Mouse (Mus musculus) embryonic facial prominence, embryonic 13.5 days (tissue): ENCODE data around the gene Kcnk10. TPM values are rescaled to one million over a fixed set of nuclear protein-coding genes. Genes with fewer than 3 reads are reported as not detected.
"Not testable (repeated sequence)": the region's sequence is repeated elsewhere in the genome, so short reads cannot be mapped to it uniquely, and the experiment has no call there.

Source experiments
- ATAC-seq: fragments of 200-750 bp; cut with Nextera tagmentation; 2 replicates; pipeline ENCODE4 v1.8.0; 2017; ENCODE audit warnings: low read depth; ENCODE audit not compliant: insufficient number of reproducible peaks, insufficient read depth, low FRiP score, low TSS enrichment
- H3K27ac ChIP-seq: fragments of 300-500 bp; sonication (generic); 2 replicates; pipeline ENCODE4 v1.5.1; 2015; ENCODE audit warnings: moderate library complexity, mild to moderate bottlenecking, inconsistent platforms
- H3K27me3 ChIP-seq: fragments of 300-500 bp; sonication (generic); 2 replicates; pipeline ENCODE4 v1.6.1; 2015; ENCODE audit warnings: mild to moderate bottlenecking, inconsistent platforms
- H3K36me3 ChIP-seq: fragments of 300-500 bp; sonication (generic); 2 replicates; pipeline ENCODE4 v1.6.1; 2015; ENCODE audit warnings: mild to moderate bottlenecking, inconsistent platforms
- H3K4me1 ChIP-seq: fragments of 300-500 bp; sonication (generic); 2 replicates; pipeline ENCODE4 v1.6.1; 2015; ENCODE audit warnings: inconsistent platforms
- H3K4me2 ChIP-seq: fragments of 300-500 bp; sonication (generic); 2 replicates; pipeline ENCODE4 v1.6.1; 2015; ENCODE audit warnings: moderate library complexity, mild to moderate bottlenecking, inconsistent platforms
- H3K4me3 ChIP-seq: fragments of 300-500 bp; sonication (generic); 2 replicates; pipeline ENCODE4 v1.5.1; 2015; ENCODE audit warnings: mild to moderate bottlenecking, inconsistent platforms
- H3K9ac ChIP-seq: fragments of 300-500 bp; sonication (generic); 2 replicates; pipeline ENCODE4 v1.6.1; 2015; ENCODE audit warnings: mild to moderate bottlenecking, inconsistent platforms
- H3K9me3 ChIP-seq: fragments of 300-500 bp; sonication (generic); 2 replicates; pipeline ENCODE4 v1.6.1; 2016; ENCODE audit warnings: inconsistent platforms
- WGBS: fragments of 180-500 bp; shearing (Covaris S2); methylation state at CpG from one replicate; pipeline ENCODE4 v1.1.7; 2015; ENCODE audit warnings: mixed read lengths; 5-methylcytosine and 5-hydroxymethylcytosine counted together
- polyA plus RNA-seq: library from polyadenylated mRNA; unstranded; fragments of >200 nt; fragmentation: Nextera tagmentation; extraction: Ambion mirVana; gene quantifications from 2 replicates; pipeline ENCODE4 v1.2.1, GENCODE M21; 2015

Gene Kcnk10
- 1.5 and 1.6 TPM in 2 replicates for polyA plus RNA-seq

- H3K36me3 ChIP-seq: no peaks in the 10 kb centered on the region
- peaks cover 72% of the 10 kb centered on the region for H3K27me3 ChIP-seq
- H3K4me3 ChIP-seq: peak within 1 kb of the TSS; percentile 34
- WGBS: under 1% methylated on average over 22 of the region's 22 CpGs
- no peak for ATAC-seq
- H3K4me2 ChIP-seq: peak within 1 kb of the TSS; percentile 64
- peak within 1 kb of the TSS; percentile 55; the same call in 1 of the 2 replicates for H3K9ac ChIP-seq
- no peaks in the 10 kb centered on the region for H3K9me3 ChIP-seq
- no peak within 1 kb of the TSS for H3K27ac ChIP-seq
- peaks cover 24% of the 10 kb centered on the region for H3K4me1 ChIP-seq
Measured at GRCm38 (mm10) chr12:98577861-98578360, at the start of gene Kcnk10. TSS of gene Kcnk10 (minus strand) at chr12:98578310.

- Histone ChIP-seq H3K36me3 (peaks cover under 1% of the 10 kb centered on the region; the same call in 1 of the 2 replicates), H3K4me2 (peak within 1 kb of the TSS; percentile 74), H3K27ac (no peak within 1 kb of the TSS), H3K27me3 (no peaks in the 10 kb centered on the region), H3K4me1 (peaks cover 6% of the 10 kb centered on the region), H3K4me3 (peak within 1 kb of the TSS; percentile 85), H3K9me3 (0 out of 2 replicates have a peak, but pooled peaks cover 5% of the 10 kb centered on the region), H3K9ac (peak within 1 kb of the TSS; percentile 82)
- 3% methylated on average over 32 of the region's 32 CpGs for WGBS
- ATAC-seq: peak; percentile 84
Measured at GRCm38 (mm10) chr12:98627392-98628259, 49.5 kb upstream of the Kcnk10 start, which contains the start of gene Spata7. TSS of gene Spata7 (plus strand) at chr12:98628157.

GRCm38 (mm10) chr12:98623266-98623665 is 45.2 kb upstream of the Kcnk10 start:
- not testable (repeated sequence) for ATAC-seq, H3K9me3 ChIP-seq, H3K27ac ChIP-seq, H3K4me3 ChIP-seq, H3K9ac ChIP-seq, H3K4me2 ChIP-seq, H3K27me3 ChIP-seq, H3K4me1 ChIP-seq, H3K36me3 ChIP-seq
- WGBS: 87% methylated on average over 10 of the region's 10 CpGs

- not testable (repeated sequence) for H3K9ac ChIP-seq, H3K4me2 ChIP-seq, H3K27me3 ChIP-seq, H3K27ac ChIP-seq, H3K4me1 ChIP-seq, H3K9me3 ChIP-seq, H3K4me3 ChIP-seq, H3K36me3 ChIP-seq, ATAC-seq
- WGBS: 40% methylated on average over 6 of the region's 6 CpGs
Measured at GRCm38 (mm10) chr12:98620922-98621321, 42.8 kb upstream of the Kcnk10 start.

- H3K27me3 ChIP-seq: no peaks in the 10 kb centered on the region
- H3K4me1 ChIP-seq: no peaks in the 10 kb centered on the region; the same call in 1 of the 2 replicates
- H3K36me3 ChIP-seq: no peaks in the 10 kb centered on the region
- H3K9ac ChIP-seq: no peak overlapping the region
- ATAC-seq: no peak
- H3K4me2 ChIP-seq: no peak overlapping the region
- no peak overlapping the region for H3K4me3 ChIP-seq
- 73% methylated on average over 2 of the region's 2 CpGs for WGBS
- H3K27ac ChIP-seq: no peak overlapping the region
- no peaks in the 10 kb centered on the region for H3K9me3 ChIP-seq
Measured at GRCm38 (mm10) chr12:98619496-98619895, 41.4 kb upstream of the Kcnk10 start.

GRCm38 (mm10) chr12:98615746-98616145 is 37.6 kb upstream of the Kcnk10 start:
- no peak for ATAC-seq
- Histone ChIP-seq H3K9ac (no peak overlapping the region), H3K36me3 (no peaks in the 10 kb centered on the region), H3K9me3 (no peaks in the 10 kb centered on the region), H3K4me2 (no peak overlapping the region), H3K27me3 (no peaks in the 10 kb centered on the region), H3K27ac (no peak overlapping the region), H3K4me1 (no peaks in the 10 kb centered on the region; the same call in 1 of the 2 replicates), H3K4me3 (no peak overlapping the region)
- WGBS: 44% methylated on average over 5 of the region's 5 CpGs

GRCm38 (mm10) chr12:98614910-98615508 is 36.9 kb upstream of the Kcnk10 start:
- 66% methylated on average over 3 of the region's 3 CpGs for WGBS

GRCm38 (mm10) chr12:98610341-98610740 is 32.2 kb upstream of the Kcnk10 start:
- Histone ChIP-seq H3K4me3 (no peak overlapping the region), H3K4me2 (no peak overlapping the region), H3K9me3 (no peaks in the 10 kb centered on the region), H3K4me1 (no peaks in the 10 kb centered on the region; the same call in 1 of the 2 replicates), H3K9ac (no peak overlapping the region), H3K27ac (no peak overlapping the region), H3K27me3 (no peaks in the 10 kb centered on the region), H3K36me3 (no peaks in the 10 kb centered on the region)
- whole genome bisulfite sequencing: 73% methylated on average over 3 of the region's 3 CpGs
- no peak for ATAC-seq

More at GRCm38 (mm10) chr12:98614910-98615508, 36.9 kb upstream of the Kcnk10 start:
- Histone ChIP-seq H3K4me1 (no peaks in the 10 kb centered on the region; the same call in 1 of the 2 replicates), H3K9me3 (no peaks in the 10 kb centered on the region), H3K4me3 (no peak overlapping the region), H3K27me3 (no peaks in the 10 kb centered on the region), H3K9ac (no peak overlapping the region), H3K27ac (no peak overlapping the region), H3K36me3 (no peaks in the 10 kb centered on the region), H3K4me2 (no peak overlapping the region)
- ATAC-seq: no peak

- H3K4me3 ChIP-seq: no peak overlapping the region
- no peak overlapping the region for H3K27ac ChIP-seq
- 0 out of 2 replicates have a peak, but pooled peaks cover 2% of the 10 kb centered on the region for H3K4me1 ChIP-seq
- no peak for ATAC-seq
- WGBS: 74% methylated on average over 5 of the region's 5 CpGs
- no peak overlapping the region for H3K4me2 ChIP-seq
- H3K9me3 ChIP-seq: no peaks in the 10 kb centered on the region
- H3K9ac ChIP-seq: no peak overlapping the region
- H3K27me3 ChIP-seq: no peaks in the 10 kb centered on the region
- no peaks in the 10 kb centered on the region for H3K36me3 ChIP-seq
Measured at GRCm38 (mm10) chr12:98606595-98607290, 28.6 kb upstream of the Kcnk10 start.

GRCm38 (mm10) chr12:98605264-98605663 is 27.2 kb upstream of the Kcnk10 start:
- H3K4me3 ChIP-seq: no peak overlapping the region
- ATAC-seq: no peak
- WGBS: 83% methylated on average over 1 of the region's 1 CpGs

GRCm38 (mm10) chr12:98602114-98602513 is 24.0 kb upstream of the Kcnk10 start:
- 27% methylated on average over 6 of the region's 6 CpGs for WGBS
- Histone ChIP-seq H3K27ac (no peak overlapping the region), H3K4me2 (no peak overlapping the region), H3K27me3 (no peaks in the 10 kb centered on the region), H3K4me1 (0 out of 2 replicates have a peak, but pooled peaks cover 2% of the 10 kb centered on the region), H3K36me3 (no peaks in the 10 kb centered on the region), H3K9ac (no peak overlapping the region), H3K9me3 (peaks cover 3% of the 10 kb centered on the region; the same call in 1 of the 2 replicates), H3K4me3 (no peak overlapping the region)
- no peak for ATAC-seq

More at GRCm38 (mm10) chr12:98605264-98605663, 27.2 kb upstream of the Kcnk10 start:
- H3K9me3 ChIP-seq: no peaks in the 10 kb centered on the region
- no peaks in the 10 kb centered on the region for H3K27me3 ChIP-seq
- H3K4me1 ChIP-seq: 0 out of 2 replicates have a peak, but pooled peaks cover 2% of the 10 kb centered on the region
- H3K4me2 ChIP-seq: no peak overlapping the region
- H3K27ac ChIP-seq: no peak overlapping the region
- no peaks in the 10 kb centered on the region for H3K36me3 ChIP-seq
- H3K9ac ChIP-seq: no peak overlapping the region
